Mouse (Mus musculus) E14TG2a.4 (cell line): ENCODE measurements around the gene Obscn.

Experiments
- H3K27me3 ChIP-seq: 2 replicates; pipeline ENCODE4 v1.6.1; 2014; ENCODE audit warnings: low read length, control low read depth; ENCODE audit not compliant: insufficient read depth
- H3K36me3 ChIP-seq: 2 replicates; pipeline ENCODE4 v1.6.1; 2014; ENCODE audit warnings: low read length, control low read depth; ENCODE audit not compliant: insufficient read depth
- H3K4me1 ChIP-seq: replicated peaks from 2 replicates; pipeline ENCODE4 v1.6.1; 2014; ENCODE audit warnings: low read depth, low read length, control low read depth
- H3K4me3 ChIP-seq: replicated peaks from 2 replicates; pipeline ENCODE4 v1.5.1; 2014; ENCODE audit warnings: mild to moderate bottlenecking, low read length
- H3K9me3 ChIP-seq: 2 replicates; pipeline ENCODE4 v1.6.1; 2014; ENCODE audit warnings: low read length, control low read depth
- CTCF ChIP-seq: conservative IDR thresholded peaks from 2 replicates; pipeline ENCODE4 v1.5.1; 2014; ENCODE audit warnings: low read length
- NANOG ChIP-seq: IDR thresholded peaks from 2 replicates; pipeline ENCODE4 v1.6.1; 2014; ENCODE audit warnings: borderline replicate concordance, low read length, mixed read lengths
- POU5F1 ChIP-seq: IDR thresholded peaks from 2 replicates; pipeline ENCODE4 v1.6.1; 2014; ENCODE audit warnings: low read length, borderline replicate concordance

Obscn gene

GRCm38 (mm10) chr11:59135904-59136452 lies at the start of gene Obscn:
Gene Obscn, minus strand, starts transcription at chr11:59136402.
- Histone ChIP-seq H3K27me3 (peaks cover 93% of the 10 kb centered on the region), H3K4me3 (peak within 1 kb of the TSS; percentile 71), H3K9me3 (no peaks in the 10 kb centered on the region), H3K36me3 (no peaks in the 10 kb centered on the region), H3K4me1 (peaks cover 25% of the 10 kb centered on the region)
- TF ChIP-seq NANOG (no peak), POU5F1 (no peak)

GRCm38 (mm10) chr11:59185490-59185889 lies 49.3 kb upstream of the Obscn start:
- Histone ChIP-seq H3K27me3 (no peaks in the 10 kb centered on the region), H3K4me3 (no peak overlapping the region), H3K4me1 (peaks cover 56% of the 10 kb centered on the region), H3K36me3 (peaks cover 79% of the 10 kb centered on the region), H3K9me3 (no peaks in the 10 kb centered on the region)
- no peak for TF ChIP-seq NANOG
- no peak for TF ChIP-seq CTCF
- no peak for TF ChIP-seq POU5F1

GRCm38 (mm10) chr11:59183821-59184220 lies 47.6 kb upstream of the Obscn start:
- peak; percentile 34 for TF ChIP-seq CTCF
- no peak for TF ChIP-seq NANOG

GRCm38 (mm10) chr11:59182864-59183331 lies 46.7 kb upstream of the Obscn start, which contains the start of gene Gjc2:
Gene Gjc2, minus strand, starts transcription at chr11:59183213.
- peaks cover 18% of the 10 kb centered on the region for H3K27me3 ChIP-seq
- TF ChIP-seq NANOG (no peak), CTCF (no peak), POU5F1 (no peak)
- peaks cover 63% of the 10 kb centered on the region for H3K36me3 ChIP-seq
- H3K4me1 ChIP-seq = peaks cover 34% of the 10 kb centered on the region
- H3K9me3 ChIP-seq = no peaks in the 10 kb centered on the region
- H3K4me3 ChIP-seq = no peak within 1 kb of the TSS

More at GRCm38 (mm10) chr11:59183821-59184220, 47.6 kb upstream of the Obscn start:
- H3K4me1 ChIP-seq = peaks cover 42% of the 10 kb centered on the region
- no peak overlapping the region for H3K4me3 ChIP-seq
- H3K9me3 ChIP-seq = no peaks in the 10 kb centered on the region
- H3K36me3 ChIP-seq = peaks cover 71% of the 10 kb centered on the region
- H3K27me3 ChIP-seq = peaks cover 9% of the 10 kb centered on the region

GRCm38 (mm10) chr11:59176921-59177320 lies 40.7 kb upstream of the Obscn start:
- H3K4me3 ChIP-seq = peak overlapping the region; percentile 73

GRCm38 (mm10) chr11:59176475-59176874 lies 40.3 kb upstream of the Obscn start:
- H3K27me3 ChIP-seq = peaks cover 67% of the 10 kb centered on the region
- no peaks in the 10 kb centered on the region for H3K9me3 ChIP-seq
- peaks cover under 1% of the 10 kb centered on the region; the same call in 1 of the 2 replicates for H3K36me3 ChIP-seq
- TF ChIP-seq CTCF (no peak), POU5F1 (no peak), NANOG (no peak)
- peak overlapping the region; percentile 73 for H3K4me3 ChIP-seq
- H3K4me1 ChIP-seq = peaks cover 9% of the 10 kb centered on the region

More at GRCm38 (mm10) chr11:59176921-59177320, 40.7 kb upstream of the Obscn start:
- TF ChIP-seq POU5F1 = no peak
- TF ChIP-seq CTCF = no peak
- TF ChIP-seq NANOG = no peak
- H3K9me3 ChIP-seq = no peaks in the 10 kb centered on the region
- H3K27me3 ChIP-seq = peaks cover 66% of the 10 kb centered on the region
- peaks cover 9% of the 10 kb centered on the region for H3K4me1 ChIP-seq
- H3K36me3 ChIP-seq = peaks cover 5% of the 10 kb centered on the region; the same call in 1 of the 2 replicates

GRCm38 (mm10) chr11:59174189-59174838 lies 38.1 kb upstream of the Obscn start:
- TF ChIP-seq CTCF = no peak
- no peak for TF ChIP-seq NANOG
- no peak for TF ChIP-seq POU5F1
- Histone ChIP-seq H3K4me3 (no peak overlapping the region), H3K9me3 (no peaks in the 10 kb centered on the region), H3K4me1 (peaks cover 9% of the 10 kb centered on the region), H3K27me3 (peaks cover 62% of the 10 kb centered on the region), H3K36me3 (no peaks in the 10 kb centered on the region)

- TF ChIP-seq NANOG (no peak), POU5F1 (no peak), CTCF (no peak)
- Histone ChIP-seq H3K9me3 (no peaks in the 10 kb centered on the region), H3K4me3 (no peak overlapping the region), H3K4me1 (peaks cover 10% of the 10 kb centered on the region), H3K36me3 (no peaks in the 10 kb centered on the region), H3K27me3 (peaks cover 25% of the 10 kb centered on the region)
Measured at GRCm38 (mm10) chr11:59170549-59170948, 34.3 kb upstream of the Obscn start.
